Mouse (Mus musculus): Measurements from ENCODE around the gene Olfr48. TPM values are rescaled to one million over a fixed set of nuclear protein-coding genes. Genes with fewer than 3 reads are reported as not detected.

The Olfr48 gene
- not detected in 2 replicates for polyA plus RNA-seq (2014; fragmentation: Nextera tagmentation; extraction: Ambion mirVana)

- WGBS: 86% methylated on average over 5 of the region's 5 CpGs
- H3K4me1 ChIP-seq (ENCODE audit: control insufficient read depth, insufficient read depth, low read length): no peaks in the 10 kb centered on the region
- no peak within 1 kb of the TSS for H3K4me3 ChIP-seq (ENCODE audit: low read depth, low read length)
- H3K4me2 ChIP-seq (ENCODE audit: low read depth, low read length): no peak within 1 kb of the TSS
- ATAC-seq (ENCODE audit: low read depth): no peak
- H3K36me3 ChIP-seq (ENCODE audit: control insufficient read depth, insufficient read depth, low read length): no peaks in the 10 kb centered on the region
- H3K9ac ChIP-seq (replicated peaks; ENCODE audit: low read depth, low read length): no peak within 1 kb of the TSS
- no peaks in the 10 kb centered on the region for H3K27me3 ChIP-seq (ENCODE audit: control insufficient read depth, insufficient read depth, low read length)
- H3K9me3 ChIP-seq (ENCODE audit: control insufficient read depth, low read length): no peaks in the 10 kb centered on the region
- H3K27ac ChIP-seq (ENCODE audit: low read depth, low read length): no peak within 1 kb of the TSS
These were observed at the start of gene Olfr48 for GRCm38 (mm10) chr2:89848105-89848504. Olfr48 (minus strand) TSS chr2:89848205.

DNA sequence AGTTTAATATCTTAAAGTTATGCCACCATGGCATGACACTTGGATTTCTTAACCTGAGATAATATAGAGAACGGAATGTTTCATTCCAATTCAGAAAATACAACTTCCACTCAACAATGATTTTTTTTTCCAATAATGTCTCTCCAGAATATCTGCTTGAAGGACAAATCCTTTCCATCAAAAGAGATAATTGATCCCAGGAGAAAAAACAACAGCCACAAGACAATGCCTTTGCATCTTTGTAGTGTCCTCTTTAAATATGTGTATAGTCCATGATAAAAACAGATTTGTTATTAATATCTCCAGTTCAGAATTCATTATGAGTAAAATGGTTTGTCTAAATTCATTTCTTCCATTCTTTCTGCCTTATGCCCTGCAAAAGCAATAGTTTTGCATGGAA, 30.1 kb upstream of the Olfr48 start, which contains the start of gene Olfr1257:
TSS of gene Olfr1257 (plus strand) at position 301 of the 400 bp plus-strand sequence.
- H3K9me3 ChIP-seq (ENCODE audit: control insufficient read depth, low read length): no peaks in the 10 kb centered on the region
- H3K4me3 ChIP-seq (ENCODE audit: low read depth, low read length): no peak within 1 kb of the TSS
- no peak within 1 kb of the TSS for H3K9ac ChIP-seq (replicated peaks; ENCODE audit: low read depth, low read length)
- H3K4me1 ChIP-seq (ENCODE audit: control insufficient read depth, insufficient read depth, low read length): no peaks in the 10 kb centered on the region
- 93% methylated on average over 1 of the region's 1 CpGs for WGBS
- no peaks in the 10 kb centered on the region for H3K27me3 ChIP-seq (ENCODE audit: control insufficient read depth, insufficient read depth, low read length)
- H3K36me3 ChIP-seq (ENCODE audit: control insufficient read depth, insufficient read depth, low read length): no peaks in the 10 kb centered on the region
- H3K27ac ChIP-seq (ENCODE audit: low read depth, low read length): no peak within 1 kb of the TSS
- H3K4me2 ChIP-seq (ENCODE audit: low read depth, low read length): no peak within 1 kb of the TSS
- ATAC-seq (ENCODE audit: low read depth): no peak

- H3K4me3 ChIP-seq (ENCODE audit: low read depth, low read length): no peak overlapping the region
- H3K9me3 ChIP-seq (ENCODE audit: control insufficient read depth, low read length): no peaks in the 10 kb centered on the region
- WGBS: 97% methylated on average over 1 of the region's 1 CpGs
- H3K27ac ChIP-seq (ENCODE audit: low read depth, low read length): no peak overlapping the region
- H3K27me3 ChIP-seq (ENCODE audit: control insufficient read depth, insufficient read depth, low read length): no peaks in the 10 kb centered on the region
- H3K4me2 ChIP-seq (ENCODE audit: low read depth, low read length): no peak overlapping the region
- H3K4me1 ChIP-seq (ENCODE audit: control insufficient read depth, insufficient read depth, low read length): no peaks in the 10 kb centered on the region
- no peaks in the 10 kb centered on the region for H3K36me3 ChIP-seq (ENCODE audit: control insufficient read depth, insufficient read depth, low read length)
- H3K9ac ChIP-seq (replicated peaks; ENCODE audit: low read depth, low read length): no peak overlapping the region
- no peak for ATAC-seq (ENCODE audit: low read depth)
These were observed 1.2 kb upstream of the Olfr48 start for GRCm38 (mm10) chr2:89849230-89849629.

DNA sequence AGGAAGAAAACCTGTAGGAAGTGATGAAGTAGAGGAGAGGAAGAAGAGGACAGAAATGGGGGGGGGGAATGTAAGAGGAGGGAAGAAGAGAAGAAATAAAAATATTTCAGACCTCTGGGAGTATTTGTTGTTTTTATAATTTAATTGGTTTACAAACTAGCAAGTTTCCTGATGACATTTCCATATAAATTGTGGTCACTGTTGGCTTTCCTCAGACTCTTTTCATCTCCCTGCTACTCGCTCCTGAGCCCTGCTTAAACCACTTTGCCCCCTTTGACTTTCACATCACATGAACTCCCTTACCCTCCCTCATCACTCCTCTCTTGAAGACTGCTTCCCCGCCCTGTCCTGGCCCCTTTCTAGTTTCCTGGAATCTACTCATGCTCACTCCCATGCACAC, 6.5 kb downstream of the Olfr48 start, which contains the start of gene Olfr1256:
TSS of gene Olfr1256 (minus strand) at position 101 of the 400 bp plus-strand sequence.
- WGBS: 38% methylated on average over 2 of the region's 2 CpGs
- no peak for ATAC-seq (ENCODE audit: low read depth)
- Histone ChIP-seq H3K27me3 (ENCODE audit: control insufficient read depth, insufficient read depth, low read length) (no peaks in the 10 kb centered on the region), H3K36me3 (ENCODE audit: control insufficient read depth, insufficient read depth, low read length) (no peaks in the 10 kb centered on the region), H3K4me1 (ENCODE audit: control insufficient read depth, insufficient read depth, low read length) (no peaks in the 10 kb centered on the region), H3K4me2 (ENCODE audit: low read depth, low read length) (no peak within 1 kb of the TSS), H3K9ac (replicated peaks; ENCODE audit: low read depth, low read length) (no peak within 1 kb of the TSS), H3K4me3 (ENCODE audit: low read depth, low read length) (no peak within 1 kb of the TSS), H3K27ac (ENCODE audit: low read depth, low read length) (no peak within 1 kb of the TSS), H3K9me3 (ENCODE audit: control insufficient read depth, low read length) (no peaks in the 10 kb centered on the region)

DNA sequence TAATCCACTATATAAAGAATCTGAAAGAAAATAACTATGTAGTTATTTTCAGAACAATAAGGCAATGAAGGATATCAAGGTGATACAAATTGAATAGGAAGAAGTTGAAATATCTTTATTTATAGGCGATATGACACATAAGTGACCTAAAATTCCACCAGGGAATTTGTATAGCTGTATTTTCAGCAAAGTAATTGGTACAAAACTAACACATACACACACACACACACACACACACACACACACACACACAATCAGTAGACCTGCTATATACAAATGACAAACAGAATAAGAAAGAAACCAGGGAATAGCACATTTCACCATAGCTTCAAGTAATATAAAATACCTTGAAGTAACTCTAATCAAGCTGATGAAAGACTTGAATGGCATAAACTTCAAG, 27.8 kb downstream of the Olfr48 start:
- ATAC-seq (ENCODE audit: low read depth): no peak
- Histone ChIP-seq H3K4me1 (ENCODE audit: control insufficient read depth, insufficient read depth, low read length) (no peaks in the 10 kb centered on the region), H3K27ac (ENCODE audit: low read depth, low read length) (no peak overlapping the region), H3K36me3 (ENCODE audit: control insufficient read depth, insufficient read depth, low read length) (no peaks in the 10 kb centered on the region), H3K4me2 (ENCODE audit: low read depth, low read length) (no peak overlapping the region), H3K9ac (replicated peaks; ENCODE audit: low read depth, low read length) (no peak overlapping the region), H3K27me3 (ENCODE audit: control insufficient read depth, insufficient read depth, low read length) (no peaks in the 10 kb centered on the region), H3K4me3 (ENCODE audit: low read depth, low read length) (no peak overlapping the region), H3K9me3 (ENCODE audit: control insufficient read depth, low read length) (no peaks in the 10 kb centered on the region)
- WGBS: 88% methylated on average over 1 of the region's 1 CpGs

GRCm38 (mm10) chr2:89811751-89812150, 36.3 kb downstream of the Olfr48 start, which contains the start of gene Olfr1255:
Olfr1255 (plus strand) TSS chr2:89812051.
- H3K27me3 ChIP-seq (ENCODE audit: control insufficient read depth, insufficient read depth, low read length): no peaks in the 10 kb centered on the region
- no peaks in the 10 kb centered on the region for H3K4me1 ChIP-seq (ENCODE audit: control insufficient read depth, insufficient read depth, low read length)
- H3K9me3 ChIP-seq (ENCODE audit: control insufficient read depth, low read length): no peaks in the 10 kb centered on the region
- H3K9ac ChIP-seq (replicated peaks; ENCODE audit: low read depth, low read length): no peak within 1 kb of the TSS
- no peaks in the 10 kb centered on the region for H3K36me3 ChIP-seq (ENCODE audit: control insufficient read depth, insufficient read depth, low read length)
- 94% methylated on average over 3 of the region's 3 CpGs for WGBS
- H3K4me2 ChIP-seq (ENCODE audit: low read depth, low read length): no peak within 1 kb of the TSS
- no peak within 1 kb of the TSS for H3K4me3 ChIP-seq (ENCODE audit: low read depth, low read length)
- ATAC-seq (ENCODE audit: low read depth): no peak
- H3K27ac ChIP-seq (ENCODE audit: low read depth, low read length): no peak within 1 kb of the TSS

DNA sequence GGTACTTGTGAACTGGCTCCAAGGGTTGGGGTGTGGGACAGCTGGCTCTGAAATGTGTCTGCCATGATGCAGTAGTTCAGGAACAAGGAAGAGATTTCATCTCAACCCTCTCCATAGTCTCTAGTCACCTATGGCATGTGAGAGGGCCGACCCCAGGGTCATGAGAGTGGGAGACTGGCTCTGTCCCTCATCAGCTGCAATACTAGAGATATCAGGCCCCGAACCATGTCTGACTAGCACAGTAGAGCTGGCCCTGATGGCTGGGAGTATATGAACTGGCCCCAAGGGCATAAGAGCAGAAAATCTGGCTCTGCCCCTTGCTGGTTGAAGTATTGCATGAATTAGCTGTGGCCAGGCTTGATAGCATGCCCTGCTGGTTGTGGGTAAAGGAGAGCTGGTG, 37.3 kb downstream of the Olfr48 start:
- no peaks in the 10 kb centered on the region for H3K27me3 ChIP-seq (ENCODE audit: control insufficient read depth, insufficient read depth, low read length)
- no peaks in the 10 kb centered on the region for H3K36me3 ChIP-seq (ENCODE audit: control insufficient read depth, insufficient read depth, low read length)
- WGBS: 90% methylated on average over 2 of the region's 2 CpGs
- H3K9ac ChIP-seq (replicated peaks; ENCODE audit: low read depth, low read length): no peak overlapping the region
- H3K4me3 ChIP-seq (ENCODE audit: low read depth, low read length): no peak overlapping the region
- no peaks in the 10 kb centered on the region for H3K4me1 ChIP-seq (ENCODE audit: control insufficient read depth, insufficient read depth, low read length)
- no peak overlapping the region for H3K4me2 ChIP-seq (ENCODE audit: low read depth, low read length)
- ATAC-seq (ENCODE audit: low read depth): no peak
- no peaks in the 10 kb centered on the region for H3K9me3 ChIP-seq (ENCODE audit: control insufficient read depth, low read length)
- H3K27ac ChIP-seq (ENCODE audit: low read depth, low read length): no peak overlapping the region

DNA sequence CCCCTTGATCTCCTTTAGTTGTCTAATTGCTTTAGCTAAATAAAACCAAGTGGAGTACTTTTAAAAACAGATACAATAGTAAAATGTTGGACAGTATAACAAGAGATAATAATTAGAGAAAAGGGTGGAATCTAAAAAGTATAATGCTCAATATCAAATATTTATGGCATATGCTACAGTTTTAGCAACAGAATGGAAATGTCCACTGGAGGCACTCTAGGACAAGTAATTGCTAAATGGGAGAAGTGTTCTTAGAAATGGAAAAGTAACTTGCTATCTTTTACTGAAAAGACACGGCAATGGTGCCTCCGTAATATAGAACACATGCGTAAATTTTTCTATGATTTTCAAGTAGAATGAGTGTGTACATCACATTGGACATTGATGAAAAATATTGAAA, 48.4 kb downstream of the Olfr48 start:
- no peaks in the 10 kb centered on the region for H3K27me3 ChIP-seq (ENCODE audit: control insufficient read depth, insufficient read depth, low read length)
- H3K4me3 ChIP-seq (ENCODE audit: low read depth, low read length): no peak overlapping the region
- H3K27ac ChIP-seq (ENCODE audit: low read depth, low read length): no peak overlapping the region
- H3K9me3 ChIP-seq (ENCODE audit: control insufficient read depth, low read length): no peaks in the 10 kb centered on the region
- no peaks in the 10 kb centered on the region for H3K4me1 ChIP-seq (ENCODE audit: control insufficient read depth, insufficient read depth, low read length)
- no peak for ATAC-seq (ENCODE audit: low read depth)
- H3K9ac ChIP-seq (replicated peaks; ENCODE audit: low read depth, low read length): no peak overlapping the region
- no peaks in the 10 kb centered on the region for H3K36me3 ChIP-seq (ENCODE audit: control insufficient read depth, insufficient read depth, low read length)
- WGBS: 93% methylated on average over 3 of the region's 3 CpGs
- no peak overlapping the region for H3K4me2 ChIP-seq (ENCODE audit: low read depth, low read length)

DNA sequence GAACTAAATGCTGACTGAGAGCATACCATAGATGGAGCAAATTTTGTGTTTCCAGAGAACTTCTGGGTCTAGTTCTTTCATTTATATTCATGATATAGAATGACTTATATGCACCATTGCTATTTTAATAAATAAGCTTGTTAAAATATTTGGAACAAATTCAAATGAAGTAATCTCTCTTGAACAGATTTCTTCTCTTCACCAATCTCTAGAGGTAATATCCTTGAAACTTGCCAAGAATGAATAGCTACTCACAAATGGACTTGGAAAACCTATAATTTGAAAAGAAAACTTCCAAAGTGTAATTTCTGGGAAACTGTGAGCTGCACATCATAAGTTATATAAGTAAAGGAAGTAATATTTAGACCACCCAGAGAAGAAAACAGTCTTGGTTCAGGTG, 54.5 kb downstream of the Olfr48 start, which contains the start of gene Olfr1254:
TSS of gene Olfr1254 (minus strand) at position 101 of the 400 bp plus-strand sequence.
- ATAC-seq (ENCODE audit: low read depth): no peak
- no peaks in the 10 kb centered on the region for H3K36me3 ChIP-seq (ENCODE audit: control insufficient read depth, insufficient read depth, low read length)
- H3K4me2 ChIP-seq (ENCODE audit: low read depth, low read length): no peak within 1 kb of the TSS
- H3K4me1 ChIP-seq (ENCODE audit: control insufficient read depth, insufficient read depth, low read length): no peaks in the 10 kb centered on the region
- no peak within 1 kb of the TSS for H3K27ac ChIP-seq (ENCODE audit: low read depth, low read length)
- H3K4me3 ChIP-seq (ENCODE audit: low read depth, low read length): no peak within 1 kb of the TSS
- no peaks in the 10 kb centered on the region for H3K27me3 ChIP-seq (ENCODE audit: control insufficient read depth, insufficient read depth, low read length)
- no peaks in the 10 kb centered on the region for H3K9me3 ChIP-seq (ENCODE audit: control insufficient read depth, low read length)
- H3K9ac ChIP-seq (replicated peaks; ENCODE audit: low read depth, low read length): no peak within 1 kb of the TSS
